Mouse (Mus musculus): Measurements from ENCODE around the gene Clspn. TPM values are rescaled to one million over a fixed set of nuclear protein-coding genes. Genes with fewer than 3 reads are reported as not detected.

Gene Clspn
- total RNA-seq, 2 experiments from 2014 or later, result 12.0 to 12.9 TPM

DNA sequence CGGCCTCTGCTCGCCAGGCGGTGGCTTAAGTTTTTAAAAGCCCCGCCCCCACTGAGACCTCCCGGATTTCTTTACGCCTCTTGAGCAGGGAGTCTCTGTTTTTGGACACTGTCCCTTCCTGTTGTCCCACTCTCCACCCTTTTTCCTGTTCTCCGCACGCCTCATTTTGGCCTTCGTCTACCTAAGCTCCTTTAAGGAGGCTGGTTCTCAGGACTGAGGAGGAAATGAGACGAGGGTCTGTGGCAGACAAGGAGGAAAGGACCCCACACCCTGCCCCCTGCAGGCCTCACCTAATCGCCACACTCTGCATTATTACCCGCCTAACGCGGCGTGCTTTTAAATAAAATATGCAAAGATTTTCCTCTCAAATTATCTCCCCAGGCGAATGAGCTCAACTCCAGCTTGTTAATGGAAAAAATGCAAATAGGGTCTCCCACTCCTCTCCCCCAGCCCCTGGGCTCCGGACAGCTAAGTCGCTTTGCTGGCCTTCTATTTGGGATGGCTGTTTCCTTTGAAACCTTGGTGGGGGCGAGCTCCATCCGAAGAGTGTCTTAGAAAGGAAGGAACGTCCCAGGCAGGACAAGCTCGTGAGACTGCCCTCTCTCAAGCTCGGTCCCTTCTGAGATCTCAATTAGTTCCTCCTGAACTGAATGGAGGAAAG, 70.4 kb downstream of the Clspn start:
- DNase-seq (ENCODE audit: low spot score in 2 of 2), result no peak

DNA sequence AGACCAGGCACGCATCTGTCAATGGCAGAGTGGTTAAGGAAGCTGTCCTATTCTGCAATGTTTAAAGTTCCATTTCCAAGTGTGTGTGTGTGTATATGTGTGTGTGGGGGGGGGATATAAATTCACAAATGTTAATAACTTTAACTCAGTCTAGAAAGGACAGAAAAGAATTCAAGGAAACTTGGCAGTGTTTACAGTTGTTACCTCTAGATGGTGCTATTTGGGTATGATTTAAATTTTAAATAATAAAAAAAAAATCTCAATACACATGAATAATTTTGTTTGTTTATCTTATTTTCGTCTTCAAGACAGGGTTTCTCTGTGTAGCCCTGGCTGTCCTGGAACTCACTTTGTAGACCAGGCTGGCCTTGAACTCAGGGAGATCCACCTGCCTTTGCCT, 75.2 kb downstream of the Clspn start:
- no peak for DNase-seq (ENCODE audit: low spot score in 2 of 2)

DNA sequence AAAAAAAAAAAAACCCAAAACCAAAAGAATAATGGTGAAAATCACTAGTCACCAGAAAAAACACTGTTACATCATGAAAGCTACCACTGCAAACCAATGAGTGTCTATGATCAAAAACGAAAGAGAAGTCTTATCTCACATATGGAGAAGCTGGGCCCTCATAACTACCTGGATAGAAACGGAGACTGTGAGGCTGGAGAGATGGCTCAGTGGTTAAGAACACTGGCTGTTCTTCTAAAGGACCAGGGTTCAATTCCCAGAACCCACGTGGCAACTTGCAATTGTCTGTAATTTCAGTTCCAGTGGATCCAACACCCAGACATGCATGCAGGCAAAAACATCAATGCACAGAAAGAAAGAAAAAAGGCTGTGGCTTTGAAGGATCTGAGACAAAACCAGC, 75.9 kb downstream of the Clspn start:
- no peak for DNase-seq (ENCODE audit: low spot score in 2 of 2)

DNA sequence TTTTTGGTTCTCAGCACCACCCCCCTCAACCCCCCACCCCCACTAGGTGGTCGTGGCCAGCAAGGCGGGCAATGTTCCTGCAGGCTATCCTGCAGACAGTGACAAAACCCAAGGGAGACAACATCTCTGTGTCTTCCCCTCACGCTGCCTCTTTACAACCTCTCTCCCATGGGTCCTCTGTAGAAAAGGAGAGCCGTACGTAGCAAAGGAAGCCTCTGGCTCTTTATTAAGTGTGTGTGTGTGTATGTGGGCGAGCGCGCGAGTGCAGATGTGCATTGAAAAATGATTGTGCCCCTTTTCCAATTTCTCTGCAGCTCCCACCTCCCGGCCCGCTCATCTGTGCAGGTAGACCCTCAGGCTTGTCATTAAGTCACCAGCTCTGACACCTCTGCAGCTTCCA, 79.6 kb downstream of the Clspn start:
- DNase-seq (ENCODE audit: low spot score in 2 of 2), result no peak

DNA sequence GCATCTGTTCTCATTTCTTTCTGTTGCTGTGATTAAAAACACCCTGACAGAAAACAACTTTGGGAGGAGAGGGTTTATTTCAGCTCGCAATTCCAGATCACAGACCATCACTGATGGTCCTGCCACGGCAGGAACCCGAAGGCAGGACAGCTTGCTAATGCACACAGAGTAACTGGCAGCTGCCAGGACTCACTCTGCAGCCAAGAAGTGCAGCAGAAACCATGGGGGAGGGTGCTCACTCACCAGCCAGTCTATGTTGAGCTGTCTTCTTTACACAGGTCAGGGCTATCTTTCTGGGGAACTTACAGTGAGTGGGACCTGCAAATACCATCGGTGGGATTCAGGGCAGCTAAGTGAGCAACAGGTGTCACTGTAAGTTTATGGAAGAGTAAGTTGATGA, 80.7 kb downstream of the Clspn start:
- no peak for DNase-seq (ENCODE audit: low spot score in 2 of 2)

DNA sequence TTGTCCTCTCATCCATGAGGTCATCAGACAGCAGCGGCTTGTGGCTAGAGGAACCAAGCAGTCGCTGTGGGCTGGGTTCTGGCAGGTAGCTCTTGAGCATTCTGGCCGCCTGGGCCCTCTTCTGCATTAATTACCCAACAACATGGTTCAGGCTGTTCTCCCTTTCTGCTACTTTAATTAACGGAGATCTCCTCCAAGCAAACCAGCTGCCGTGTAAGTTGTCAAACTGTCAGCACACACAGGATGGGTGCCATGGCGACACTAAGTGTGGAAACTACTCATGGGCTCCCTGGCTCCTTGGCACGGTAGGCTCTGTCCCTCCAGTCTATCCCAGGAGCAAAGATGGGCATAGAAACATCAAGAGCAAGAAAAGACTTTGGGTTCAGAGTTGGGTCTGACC, 82.6 kb downstream of the Clspn start:
- no peak for DNase-seq (ENCODE audit: low spot score in 2 of 2)

DNA sequence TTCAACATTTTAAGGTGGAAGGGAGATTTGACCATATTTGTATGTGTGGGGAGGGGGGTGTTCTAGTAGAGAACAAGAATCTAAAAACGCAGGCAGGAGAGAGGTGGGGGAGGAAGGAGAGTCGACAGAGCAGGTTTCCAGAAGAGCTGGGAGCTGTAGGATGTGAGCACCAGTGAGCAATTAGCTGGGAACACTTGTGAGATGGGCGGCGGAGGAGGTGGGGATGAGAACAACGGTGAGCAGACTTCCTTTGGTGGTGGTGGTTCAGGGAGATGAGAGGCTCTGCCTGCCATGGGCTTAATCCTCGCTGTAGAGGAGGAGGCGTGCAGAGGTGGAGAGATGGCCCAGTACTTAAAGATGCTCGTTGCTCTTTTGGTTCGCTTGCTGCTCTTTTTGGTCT, 85.2 kb downstream of the Clspn start:
- DNase-seq (ENCODE audit: low spot score in 2 of 2), result no peak

Small RNAs within 50 kb of the gene (microRNA-seq; reads per million reads assigned to microRNA genes)
- not detected for gene Mir7119

Other genes with a start within 250 kb of the Clspn start
- 10 to 100 TPM; 20.8 to 21.2 TPM for gene Adprhl2, start 235.2 kb upstream of the Clspn start, total RNA-seq (2021)
- gene Tekt2, start 231.2 kb upstream of the Clspn start, total RNA-seq (2021), result 1 to 10 TPM; 1.2 to 1.6 TPM
- gene Ago3, start 127.4 kb upstream of the Clspn start, total RNA-seq (2021), result 10 to 100 TPM; 14.1 to 17.5 TPM
- gene Ago1, start 88.4 kb upstream of the Clspn start, total RNA-seq (2021), result 10 to 100 TPM; 16.8 to 17.0 TPM
- 1 to 10 TPM; 2.9 to 3.2 TPM for gene Ago4, start 23.5 kb upstream of the Clspn start, total RNA-seq (2021)
- gene 5730409E04Rik, start 52.9 kb downstream of the Clspn start, total RNA-seq (2021), result 10 to 100 TPM; 12.4 to 13.0 TPM
- 100 to 1,000 TPM; 136 to 164 TPM for gene Psmb2, start 120.7 kb downstream of the Clspn start, total RNA-seq (2021)
- not detected for gene Tfap2e, start 179.3 kb downstream of the Clspn start, total RNA-seq (2021)
- 10 to 100 TPM; 18.8 to 19.4 TPM for gene Ncdn, start 196.5 kb downstream of the Clspn start, total RNA-seq (2021)
- 10 to 100 TPM; 28.6 to 30.6 TPM for gene AU040320, start 196.6 kb downstream of the Clspn start, total RNA-seq (2021)

Measured in gastrocnemius, postnatal 4 days (tissue).